Mouse (Mus musculus) regulatory T cell (primary cell): Measurements from ENCODE around the gene Srcin1.

Source experiments
- in situ Hi-C: fragments of 300-600 bp; cut with MboI, MseI; formaldehyde crosslinking; loops from one replicate; pipeline ENCODE4 v1.15.1; 2025; ENCODE audit warnings: high pct_unique_total_duplicates

Gene Srcin1

DNA sequence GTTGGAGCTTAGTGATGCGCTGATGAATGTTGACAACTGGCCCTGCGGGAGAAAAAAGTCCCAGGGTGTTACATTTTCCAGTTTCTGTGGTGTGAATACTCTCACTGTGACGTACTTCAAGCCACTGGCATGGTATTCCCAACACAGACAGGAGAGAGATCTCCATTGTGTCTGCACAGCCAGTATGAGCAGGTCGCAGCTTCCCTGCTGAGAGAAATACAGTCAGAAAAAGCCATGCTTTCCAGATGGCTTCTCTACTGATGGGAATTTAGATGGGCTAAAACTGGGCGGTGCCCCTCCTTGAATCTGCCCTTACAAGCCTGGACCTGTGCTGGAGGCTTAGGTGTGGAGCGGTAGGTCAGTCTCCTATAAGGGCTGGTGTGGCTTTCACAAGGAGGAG, 104.7 kb downstream of the Srcin1 start:
- in situ Hi-C loops, result loop anchor here (5.0 kb wide), 1 partner anchor 34 kb away; no protein-coding TSS in a partner anchor

DNA sequence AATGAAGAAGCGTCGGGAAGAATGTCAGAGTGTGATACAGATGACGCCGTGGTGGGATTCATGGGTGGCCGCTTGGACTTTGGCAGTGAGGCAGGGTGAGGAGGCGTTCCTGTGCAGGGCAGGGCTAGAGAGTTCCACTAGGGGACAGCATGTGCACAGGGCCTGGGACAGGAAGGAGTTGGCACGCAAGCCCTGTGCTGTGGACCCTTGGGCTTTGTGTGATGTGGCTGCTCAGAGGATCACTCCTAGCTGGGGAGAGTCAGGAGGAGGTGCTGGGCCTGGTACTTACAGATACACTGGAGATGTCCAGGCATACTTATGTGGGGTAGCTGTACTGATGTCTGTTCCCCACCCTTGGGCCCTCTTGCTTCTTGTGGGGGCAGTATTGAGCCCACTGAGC, 106.2 kb downstream of the Srcin1 start:
- in situ Hi-C loops, result loop anchor here (5.0 kb wide), 1 partner anchor 33 kb away; no protein-coding TSS in a partner anchor

GRCm38 (mm10) chr11:97468639-97469287, 107.2 kb downstream of the Srcin1 start:
- in situ Hi-C loops, result no loop called here

GRCm38 (mm10) chr11:97466444-97467160, 109.4 kb downstream of the Srcin1 start:
- in situ Hi-C loops, result no loop called here

- in situ Hi-C loops, result no loop called here
These were observed 110.0 kb downstream of the Srcin1 start for GRCm38 (mm10) chr11:97465957-97466356.

GRCm38 (mm10) chr11:97463991-97464390, 112.0 kb downstream of the Srcin1 start:
- in situ Hi-C loops, result no loop called here

DNA sequence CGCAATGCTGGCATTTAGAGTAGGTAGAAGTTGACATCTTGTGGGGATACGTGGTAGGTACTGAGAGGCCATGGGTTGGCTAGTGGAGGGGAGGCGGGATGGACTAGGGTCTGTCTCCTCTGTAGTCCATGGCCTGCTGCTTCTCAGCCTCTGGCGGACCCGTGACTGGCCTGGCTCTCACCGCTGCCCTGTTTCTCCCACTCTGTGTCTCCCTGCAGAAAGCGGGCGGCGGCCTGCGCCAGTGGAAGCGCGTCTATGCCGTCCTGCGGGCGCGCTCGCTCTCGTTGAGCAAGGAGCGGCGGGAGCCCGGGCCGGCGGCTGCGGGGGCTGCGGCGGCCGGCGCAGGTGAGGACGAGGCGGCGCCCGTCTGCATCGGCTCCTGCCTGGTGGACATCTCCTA, 112.8 kb downstream of the Srcin1 start:
- in situ Hi-C loops, result no loop called here

GRCm38 (mm10) chr11:97462538-97462937, 113.4 kb downstream of the Srcin1 start:
- in situ Hi-C loops, result no loop called here

- in situ Hi-C loops, result no loop called here
These were observed 114.6 kb downstream of the Srcin1 start for GRCm38 (mm10) chr11:97461307-97461820.
